Mouse (Mus musculus): ENCODE measurements around the gene Gm20605.
A peak's percentile ranks its signal among the peaks of the same experiment; 100 is the strongest.

Gm20605 gene

GRCm38 (mm10) chr5:137628498-137629305 is at the start of gene Gm20605, which contains the start of the genes Fbxo24 and Lrch4:
Gm20605 (plus strand) TSS chr5:137629175.
Fbxo24 (minus strand) TSS chr5:137629002.
Lrch4 (plus strand) TSS chr5:137629121.
- peak; percentile 100 for DNase-seq (ENCODE audit: low read depth, low spot score)

- no peak for DNase-seq (ENCODE audit: low read depth, low spot score)
Measured at GRCm38 (mm10) chr5:137580246-137580645, 48.7 kb upstream of the Gm20605 start.

DNA sequence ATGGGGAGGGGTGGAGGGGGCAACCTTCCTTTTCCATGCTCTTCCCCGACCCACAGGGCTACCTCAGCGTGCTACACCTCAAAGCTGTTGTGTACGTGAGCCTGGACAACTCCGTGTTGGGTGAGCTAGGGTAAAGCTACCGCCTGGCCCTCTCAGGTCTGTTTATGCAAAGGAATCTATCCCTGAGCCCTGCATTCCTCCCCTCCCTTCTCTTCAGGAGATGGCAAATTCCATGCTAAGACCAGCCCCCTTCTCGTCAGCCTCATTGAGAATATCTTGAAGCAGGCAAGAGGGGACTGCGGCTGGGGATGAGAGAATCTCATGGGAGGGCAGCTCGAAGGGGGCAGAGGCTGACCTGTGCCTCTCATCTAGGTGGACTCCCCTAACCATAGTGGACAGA is 46.3 kb upstream of the Gm20605 start:
- no peak for DNase-seq (ENCODE audit: low read depth, low spot score)

DNA sequence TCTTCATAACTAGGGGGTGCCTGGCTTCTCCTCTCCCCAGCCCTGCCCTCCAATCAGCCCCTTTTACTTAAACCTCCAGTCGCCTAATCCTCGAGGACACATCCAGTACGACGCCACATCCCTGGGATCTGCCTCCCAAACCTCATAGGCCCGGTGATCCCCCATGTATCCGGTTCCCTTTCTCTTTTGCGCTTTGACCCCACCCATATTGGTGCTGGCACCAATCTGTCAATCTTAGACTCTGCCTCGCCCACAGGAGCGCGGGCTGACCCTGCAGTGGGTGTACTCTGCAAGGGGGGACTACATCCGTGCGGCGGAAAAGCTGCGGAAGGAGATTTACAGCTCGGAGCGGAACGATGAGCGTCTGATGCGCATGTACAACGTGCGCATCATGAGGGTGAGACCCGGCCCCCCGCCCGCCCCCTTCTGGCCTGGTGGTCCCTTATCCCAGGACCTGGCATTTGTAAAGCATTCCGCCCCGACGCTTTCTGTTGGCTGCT is 45.3 kb upstream of the Gm20605 start:
- DNase-seq (ENCODE audit: low read depth, low spot score) = no peak

DNA sequence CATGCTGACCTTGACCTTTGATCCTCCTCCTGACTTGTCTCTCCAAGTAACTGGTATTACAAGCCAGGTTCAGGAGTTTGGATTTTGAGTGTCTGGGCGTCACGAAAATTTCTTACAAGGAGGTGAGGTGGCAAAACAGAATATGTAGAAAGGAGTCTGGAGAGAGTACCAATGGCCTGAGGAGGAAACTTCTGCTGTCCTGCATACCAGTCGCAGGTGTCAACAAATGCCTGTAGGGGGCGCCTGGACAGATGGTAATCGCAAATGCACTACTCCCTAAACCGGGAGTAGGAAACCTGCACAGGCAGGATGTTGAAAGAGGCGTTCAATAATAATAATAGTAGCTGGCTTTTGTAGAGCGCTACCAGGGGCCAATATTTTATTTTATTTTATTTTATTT is 44.0 kb upstream of the Gm20605 start:
- peak; percentile 75 for DNase-seq (ENCODE audit: low read depth, low spot score)

GRCm38 (mm10) chr5:137590507-137590906 is 38.5 kb upstream of the Gm20605 start:
- DNase-seq (ENCODE audit: low read depth, low spot score) = peak; percentile 42

DNA sequence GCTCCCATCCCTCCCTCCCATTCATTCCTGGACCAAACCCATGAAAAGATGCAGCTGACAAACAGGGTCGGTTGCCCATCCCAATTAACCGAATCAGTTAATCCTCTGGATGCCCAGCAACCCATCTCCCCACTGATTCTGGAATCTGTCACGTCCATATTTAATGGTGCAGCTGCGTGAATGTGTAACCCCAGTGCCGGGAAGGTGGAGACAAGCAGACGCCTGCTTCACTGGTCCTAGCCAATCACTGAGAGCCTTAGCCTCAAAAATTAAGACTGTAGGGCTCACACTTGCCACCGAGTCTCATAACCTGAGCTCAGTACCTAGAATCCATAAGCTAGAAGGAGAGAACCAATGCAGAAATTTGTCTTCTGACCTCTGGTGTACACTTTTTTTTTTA is 33.1 kb upstream of the Gm20605 start:
- DNase-seq (ENCODE audit: low read depth, low spot score) = no peak

GRCm38 (mm10) chr5:137596601-137597261 is 32.2 kb upstream of the Gm20605 start:
- no peak for DNase-seq (ENCODE audit: low read depth, low spot score)

DNA sequence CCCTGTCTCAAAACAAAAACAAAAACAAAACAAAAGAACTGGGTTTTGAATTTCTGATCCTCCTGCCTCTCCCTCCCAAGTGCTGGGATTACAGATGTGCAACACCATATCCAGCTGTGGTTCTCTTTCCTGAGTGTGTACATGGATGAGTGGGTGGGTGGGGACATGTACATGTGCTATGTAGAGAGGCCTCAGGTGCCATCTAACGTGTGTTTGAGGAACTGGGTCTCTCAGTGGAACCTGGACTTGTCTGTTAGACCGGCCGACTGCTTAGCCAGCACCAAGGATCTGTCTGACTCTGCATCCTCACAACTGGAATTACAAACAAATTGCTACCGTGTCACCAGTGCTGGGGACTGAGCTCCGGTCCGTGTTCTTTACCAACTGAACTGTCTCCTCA is 31.4 kb upstream of the Gm20605 start:
- DNase-seq (ENCODE audit: low read depth, low spot score) = no peak

DNA sequence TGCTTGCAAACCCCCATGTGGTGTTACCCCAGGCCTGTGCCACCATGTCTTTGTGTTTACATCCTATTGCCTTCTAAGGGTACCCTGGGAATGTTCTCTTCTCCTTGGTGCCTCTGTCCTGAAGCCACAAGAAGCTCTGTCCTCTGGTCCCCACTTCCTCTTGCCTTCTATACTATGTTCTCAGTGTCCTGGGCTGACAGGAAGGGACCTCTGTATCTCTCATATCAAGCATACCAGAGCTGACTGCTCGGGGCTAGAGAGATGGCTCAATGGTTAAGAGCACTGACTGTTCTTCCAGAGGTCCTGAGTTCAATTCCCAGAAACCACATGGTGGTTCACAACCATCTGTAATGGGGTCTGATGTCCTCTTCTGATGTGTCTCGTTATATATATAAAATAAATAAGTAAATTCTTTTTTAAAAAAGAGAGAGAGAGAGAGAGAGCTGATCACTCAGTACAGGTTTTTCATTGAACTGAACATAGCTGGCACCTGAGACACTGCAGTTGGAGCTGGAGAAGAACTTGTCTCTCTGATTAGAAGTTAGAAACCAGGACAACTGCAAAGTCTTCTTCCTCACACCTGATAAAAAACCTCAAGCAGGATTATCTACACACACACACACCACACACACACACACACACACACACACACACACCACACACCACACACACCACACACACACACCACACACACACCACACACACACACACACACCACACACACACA is 30.7 kb upstream of the Gm20605 start:
- DNase-seq (ENCODE audit: low read depth, low spot score) = no peak

- no peak for DNase-seq (ENCODE audit: low read depth, low spot score)
Measured at GRCm38 (mm10) chr5:137599600-137599999, 29.4 kb upstream of the Gm20605 start.

GRCm38 (mm10) chr5:137600281-137600618 is 28.7 kb upstream of the Gm20605 start:
- no peak for DNase-seq (ENCODE audit: low read depth, low spot score)

DNA sequence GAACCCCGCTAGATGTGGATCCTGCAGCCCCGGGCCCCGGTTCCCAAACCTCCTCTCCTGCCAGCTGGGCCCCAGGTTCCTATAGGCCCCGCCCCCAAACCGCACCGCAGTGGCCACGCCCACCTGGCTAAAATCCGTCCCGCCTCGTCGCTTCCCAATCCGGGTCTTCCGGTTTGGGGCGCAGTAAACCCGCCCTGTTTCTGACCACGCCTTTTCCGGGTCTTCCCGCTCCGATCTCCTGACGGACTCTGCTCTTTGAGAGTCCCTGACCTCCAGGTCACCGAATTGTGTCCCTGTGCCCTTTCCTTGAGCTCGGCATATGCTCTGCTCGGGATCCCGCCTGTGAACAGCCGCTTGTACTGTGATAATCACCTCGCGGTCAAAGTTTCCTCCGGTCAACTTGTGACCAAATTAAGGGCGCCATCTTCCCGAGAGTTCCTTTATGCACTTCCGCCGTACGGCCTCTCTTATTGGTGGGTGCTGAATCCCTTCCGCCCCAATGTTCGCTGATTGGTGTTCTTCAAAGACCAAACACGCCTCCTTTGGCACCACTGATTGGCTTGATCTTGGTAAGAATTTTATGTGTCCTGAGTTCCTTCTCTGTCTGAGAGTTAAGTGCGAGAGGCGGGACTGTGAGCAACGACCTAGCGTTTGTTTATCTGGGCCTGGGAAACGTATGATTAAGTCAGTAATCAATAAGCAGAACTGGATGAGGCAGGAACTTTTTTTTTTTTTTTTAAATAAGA is 28.2 kb upstream of the Gm20605 start, which contains the start of gene Mospd3:
Gene Mospd3, minus strand, starts transcription at position 440 of the 746 bp plus-strand sequence.
- DNase-seq (ENCODE audit: low read depth, low spot score) = peak; percentile 100

DNA sequence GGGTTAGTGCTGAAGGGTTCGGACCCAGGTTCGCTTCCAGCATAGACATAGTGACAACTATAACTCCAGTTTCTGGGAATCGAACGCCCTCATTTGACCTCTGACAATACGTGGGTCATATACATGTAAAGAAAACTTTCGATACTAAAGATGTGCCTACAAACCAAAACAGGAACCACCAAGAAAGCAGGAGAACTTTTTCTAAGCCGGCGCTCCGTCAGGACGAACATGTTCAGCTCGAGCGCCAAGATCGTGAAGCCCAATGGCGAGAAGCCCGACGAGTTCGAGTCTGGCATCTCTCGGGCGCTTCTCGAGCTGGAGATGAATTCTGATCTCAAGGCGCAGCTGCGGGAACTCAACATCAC is 27.6 kb upstream of the Gm20605 start:
- DNase-seq (ENCODE audit: low read depth, low spot score) = no peak

DNA sequence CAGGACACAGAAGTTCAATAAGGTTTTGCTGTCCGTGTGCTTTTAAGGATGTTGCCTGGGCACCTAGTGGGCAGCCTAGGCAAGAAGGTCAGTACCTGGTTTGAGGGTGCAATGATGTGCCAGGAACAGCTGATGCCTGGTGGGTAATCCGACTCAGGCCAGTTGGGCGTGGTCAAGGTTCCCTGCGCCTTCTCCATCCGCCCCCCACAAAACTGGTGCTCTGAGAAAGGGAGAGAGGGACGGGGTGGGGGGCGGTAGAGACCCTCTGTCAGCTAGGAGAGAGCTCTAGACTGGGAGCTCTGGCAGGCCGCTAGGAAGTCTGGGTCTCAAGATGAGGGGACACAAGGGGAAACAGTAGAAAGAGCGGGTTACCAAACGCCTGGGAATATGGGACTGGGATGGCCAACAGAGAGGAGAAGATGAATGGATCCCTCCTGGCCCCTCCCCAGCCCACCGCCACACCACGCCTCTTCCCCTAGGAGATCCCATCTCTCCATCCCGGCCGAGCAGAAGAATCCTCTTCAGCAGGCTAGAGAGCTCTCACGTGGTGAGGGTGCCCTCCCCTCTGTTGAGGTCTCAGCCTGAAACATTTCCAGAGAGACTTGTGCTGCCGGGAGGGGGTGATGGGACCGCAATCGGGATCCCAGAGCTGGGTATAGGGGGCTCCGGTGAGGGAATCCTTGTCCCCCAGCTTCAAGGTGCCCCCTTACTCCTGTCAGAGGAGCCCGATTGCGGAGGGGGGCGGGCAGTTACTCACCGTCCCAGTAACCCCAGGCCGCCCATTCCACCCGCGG is 20.9 kb upstream of the Gm20605 start:
- DNase-seq (ENCODE audit: low read depth, low spot score) = no peak

- no peak for DNase-seq (ENCODE audit: low read depth, low spot score)
Measured at GRCm38 (mm10) chr5:137608654-137609190, 20.3 kb upstream of the Gm20605 start.

- DNase-seq (ENCODE audit: low read depth, low spot score) = no peak
Measured at GRCm38 (mm10) chr5:137609292-137609691, 19.7 kb upstream of the Gm20605 start.

GRCm38 (mm10) chr5:137610056-137610455 is 18.9 kb upstream of the Gm20605 start:
- DNase-seq (ENCODE audit: low read depth, low spot score) = peak; percentile 56

DNA sequence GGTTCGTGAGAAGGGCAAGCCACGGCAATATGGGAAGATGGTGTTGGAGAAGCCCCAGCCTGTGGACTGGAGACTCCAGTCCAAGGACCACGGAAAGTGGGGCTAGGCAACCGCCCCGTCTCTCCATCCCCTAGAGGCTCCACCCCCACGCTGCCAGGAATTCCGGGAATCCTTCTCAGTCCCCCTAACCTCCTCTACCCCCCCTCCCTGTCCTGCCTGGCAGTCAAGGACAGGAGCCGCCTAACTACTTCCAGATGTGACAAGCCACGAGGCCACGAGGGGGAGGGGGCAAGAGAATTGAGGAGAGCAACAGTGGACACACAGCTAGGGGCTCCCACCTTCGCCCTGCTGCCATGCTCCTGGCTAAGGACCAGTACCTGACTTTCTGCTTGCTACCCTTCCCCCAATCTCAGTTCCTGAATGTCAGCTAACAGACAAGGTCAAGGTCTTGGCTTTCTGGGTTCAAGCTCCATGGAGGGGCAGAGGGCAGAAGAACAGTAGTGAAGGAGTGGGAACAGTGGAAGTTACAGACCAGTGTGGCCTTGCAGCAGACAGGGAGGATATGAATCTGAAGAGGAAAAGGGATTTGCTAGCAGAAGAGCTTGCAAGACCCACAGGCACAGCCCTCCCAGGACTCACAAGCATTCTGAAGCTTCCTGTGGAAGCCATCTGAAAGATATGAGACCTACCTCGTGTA is 18.3 kb upstream of the Gm20605 start:
- DNase-seq (ENCODE audit: low read depth, low spot score) = peak; percentile 98

GRCm38 (mm10) chr5:137611245-137611602 is 17.8 kb upstream of the Gm20605 start:
- peak; percentile 96 for DNase-seq (ENCODE audit: low read depth, low spot score)
